ENCODE assay signal across 24 mouse cellular contexts in the genomic region with DNA sequence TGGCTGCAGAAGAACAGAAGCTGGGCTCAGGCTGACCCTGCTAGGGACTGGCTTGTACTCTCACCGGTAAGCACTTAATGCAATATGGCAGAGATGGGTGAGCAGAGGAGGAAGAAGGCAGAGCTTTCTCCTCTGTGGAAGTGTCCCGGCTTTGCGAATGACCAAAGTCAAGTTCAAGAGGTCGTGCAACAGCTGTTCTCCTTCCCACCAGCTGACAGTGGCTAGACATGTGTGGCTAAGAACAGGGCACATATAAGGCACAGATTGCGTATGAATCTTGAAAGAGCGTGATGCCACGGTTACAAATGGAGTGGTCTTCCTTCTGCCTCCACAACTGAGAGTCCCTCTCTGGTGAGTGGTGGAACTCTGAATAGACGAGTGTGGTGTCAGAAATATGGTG.
DNase-seq lines count a peak whose midpoint lies in the region; ATAC-seq and TF ChIP-seq lines count a peak whose summit lies in the region.
"Had no signal": no experiment of that assay in that cellular context is flagged by ENCODE, and none has a peak within 500 bp of the region (broad histone marks: within the 10 kb centered on the region; RNA-seq: fewer than 3 reads in every experiment).

No protein-coding gene starts in this region.

- no peak overlapping the region for H3ac ChIP-seq in myocyte (ENCODE audit: control insufficient read depth, insufficient read length)

- H3K4me3 ChIP-seq in hindbrain, embryonic 10.5 days, result no peak overlapping the region
- no peak overlapping the region for H3K4me3 ChIP-seq in hindbrain, postnatal 0 days (ENCODE audit: low read length)
- H3K4me3 ChIP-seq in kidney, embryonic 16.5 days (ENCODE audit: low read length), result no peak overlapping the region
- no peak overlapping the region for H3K4me3 ChIP-seq in myocyte
- H3K4me3 ChIP-seq: embryonic facial prominence, embryonic 10.5 days; embryonic facial prominence, embryonic 12.5 days; forebrain, embryonic 12.5 days; forebrain, embryonic 15.5 days had no signal

- H3K4me2 ChIP-seq in hindbrain, postnatal 0 days (ENCODE audit: low read depth, low read length), result no peak overlapping the region
- H3K4me2 ChIP-seq in kidney, embryonic 16.5 days (replicated peaks; ENCODE audit: low read depth, low read length), result no peak overlapping the region
- no peak overlapping the region for H3K4me2 ChIP-seq in myocyte (ENCODE audit: low read depth)
- H3K4me2 ChIP-seq: embryonic facial prominence, embryonic 12.5 days; forebrain, embryonic 12.5 days; forebrain, embryonic 15.5 days had no signal

- H3K4me1 ChIP-seq in hindbrain, embryonic 10.5 days (replicated peaks), result peaks cover 18% of the 10 kb centered on the region
- no peaks in the 10 kb centered on the region for H3K4me1 ChIP-seq in hindbrain, postnatal 0 days (ENCODE audit: insufficient read depth, low read length)
- peaks cover 8% of the 10 kb centered on the region; the same call in 1 of the 2 replicates for H3K4me1 ChIP-seq in kidney, embryonic 16.5 days (ENCODE audit: insufficient read depth, low read length)

- no peak for DNase-seq in hindbrain, embryonic 10.5 days (ENCODE audit: low spot score)
- DNase-seq in hindbrain, postnatal 0 days (ENCODE audit: low spot score), result no peak
- DNase-seq in kidney, postnatal 10 days, result no peak
- no peak for DNase-seq in B cell, adult 2 months
- DNase-seq: adrenal gland, adult 8-10 months; adrenal gland, postnatal 14 days; adrenal gland, postnatal 36 days; cerebellum, adult 11-12 months; cerebellum, adult 2 months; cerebellum, adult 9-10 months; cerebellum, postnatal 10 days; cerebellum, postnatal 25 days; forebrain, postnatal 0 days had no signal

- no peaks in the 10 kb centered on the region for H3K36me3 ChIP-seq in hindbrain, embryonic 10.5 days
- H3K36me3 ChIP-seq in hindbrain, postnatal 0 days (ENCODE audit: insufficient read depth, low read length), result no peaks in the 10 kb centered on the region
- H3K36me3 ChIP-seq in kidney, embryonic 16.5 days (ENCODE audit: insufficient read depth, low read length), result no peaks in the 10 kb centered on the region
- H3K36me3 ChIP-seq in myocyte (ENCODE audit: control insufficient read depth, insufficient read depth), result no peaks in the 10 kb centered on the region
- H3K36me3 ChIP-seq: embryonic facial prominence, embryonic 10.5 days; embryonic facial prominence, embryonic 12.5 days; forebrain, embryonic 12.5 days; forebrain, embryonic 15.5 days; G1E had no signal

- TF ChIP-seq POLR2A in myocyte (IDR thresholded peaks at IDR 0.05; ENCODE audit: insufficient read length, low read depth), result no peak

- H3K27me3 ChIP-seq in hindbrain, embryonic 10.5 days (ENCODE audit: insufficient read depth, poor library complexity, severe bottlenecking), result no peaks in the 10 kb centered on the region
- H3K27me3 ChIP-seq in hindbrain, postnatal 0 days (ENCODE audit: insufficient read depth, low read length), result no peaks in the 10 kb centered on the region
- H3K27me3 ChIP-seq in kidney, embryonic 16.5 days (ENCODE audit: insufficient read depth, low read length), result no peaks in the 10 kb centered on the region
- H3K27me3 ChIP-seq in myocyte (ENCODE audit: control insufficient read depth, insufficient read depth, insufficient read length), result no peaks in the 10 kb centered on the region
- H3K27me3 ChIP-seq: CH12.LX; embryonic facial prominence, embryonic 12.5 days; forebrain, embryonic 12.5 days; forebrain, embryonic 15.5 days; Patski had no signal

- no peak for ATAC-seq in hindbrain, postnatal 0 days
- ATAC-seq in kidney, embryonic 16.5 days (ENCODE audit: low FRiP score, low TSS enrichment), result peak; percentile 22; the same call in 1 of the 2 replicates
- ATAC-seq: activated CD4-positive, CD25-positive, alpha-beta regulatory T cell, adult 4 months; CD4-positive, CD25-positive, alpha-beta regulatory T cell, adult 4 months; forebrain, embryonic 15.5 days; forebrain, postnatal 0 days; Patski had no signal

- no peaks in the 10 kb centered on the region for H3K9me3 ChIP-seq in hindbrain, embryonic 10.5 days
- no peaks in the 10 kb centered on the region for H3K9me3 ChIP-seq in hindbrain, postnatal 0 days (ENCODE audit: low read length)
- H3K9me3 ChIP-seq in kidney, embryonic 16.5 days (ENCODE audit: low read length), result no peaks in the 10 kb centered on the region
- H3K9me3 ChIP-seq: embryonic facial prominence, embryonic 10.5 days; embryonic facial prominence, embryonic 12.5 days; forebrain, embryonic 12.5 days; forebrain, embryonic 15.5 days had no signal

- TF ChIP-seq CTCF in hindbrain, postnatal 0 days (IDR thresholded peaks at IDR 0.05; ENCODE audit: low read depth), result no peak

- no peak overlapping the region for H3K9ac ChIP-seq in hindbrain, postnatal 0 days (replicated peaks; ENCODE audit: low read length)
- H3K9ac ChIP-seq in kidney, embryonic 16.5 days (replicated peaks; ENCODE audit: low read length), result no peak overlapping the region
- H3K9ac ChIP-seq: embryonic facial prominence, embryonic 12.5 days; forebrain, embryonic 12.5 days; forebrain, embryonic 15.5 days; forebrain, postnatal 0 days had no signal

- WGBS in hindbrain, embryonic 10.5 days, result 88% methylated on average over 8 of the region's 8 CpGs
- 89% methylated on average over 8 of the region's 8 CpGs for WGBS in hindbrain, postnatal 0 days
- 72% methylated on average over 8 of the region's 8 CpGs for WGBS in kidney, embryonic 16.5 days

- H3K79me2 ChIP-seq in myocyte (ENCODE audit: control insufficient read depth, insufficient read depth), result no peaks in the 10 kb centered on the region

- H3K27ac ChIP-seq in hindbrain, embryonic 10.5 days, result peak overlapping the region; percentile 23; the same call in 1 of the 2 replicates
- H3K27ac ChIP-seq in hindbrain, postnatal 0 days, result no peak overlapping the region
- no peak overlapping the region for H3K27ac ChIP-seq in kidney, embryonic 16.5 days (ENCODE audit: low read length)
- H3K27ac ChIP-seq: embryonic facial prominence, embryonic 10.5 days; embryonic facial prominence, embryonic 12.5 days; forebrain, embryonic 12.5 days; forebrain, embryonic 15.5 days had no signal

TF ChIP-seq in myocyte, 11 proteins besides CTCF, POLR2A, EP300 and RAD21:
- TF ChIP-seq MYOD1 (IDR thresholded peaks at IDR 0.05; ENCODE audit: control insufficient read depth in 1 of 3, insufficient read length in 2 of 3, low read depth in 2 of 3) (peak in 2 of 3 experiments; percentile 82 to 85), MYOG (IDR thresholded peaks at IDR 0.05; ENCODE audit: control insufficient read depth in 1 of 3, insufficient read depth in 1 of 3, insufficient read length in 2 of 3, low read depth in 2 of 3) (peak; percentile 32 to 90 (median 49)), SRF (IDR thresholded peaks at IDR 0.05; ENCODE audit: control insufficient read depth, insufficient read length, low read depth) (no peak), REST (IDR thresholded peaks at IDR 0.05; ENCODE audit: insufficient read depth, insufficient read length) (no peak), TCF3 (IDR thresholded peaks at IDR 0.05; ENCODE audit: insufficient read length, low read depth) (peak; percentile 14), CEBPB (IDR thresholded peaks at IDR 0.05; ENCODE audit: insufficient read depth, poor library complexity, severe bottlenecking) (no peak)
